Mouse (Mus musculus): ENCODE results near the gene Fuca1.

Fuca1 gene

DNA sequence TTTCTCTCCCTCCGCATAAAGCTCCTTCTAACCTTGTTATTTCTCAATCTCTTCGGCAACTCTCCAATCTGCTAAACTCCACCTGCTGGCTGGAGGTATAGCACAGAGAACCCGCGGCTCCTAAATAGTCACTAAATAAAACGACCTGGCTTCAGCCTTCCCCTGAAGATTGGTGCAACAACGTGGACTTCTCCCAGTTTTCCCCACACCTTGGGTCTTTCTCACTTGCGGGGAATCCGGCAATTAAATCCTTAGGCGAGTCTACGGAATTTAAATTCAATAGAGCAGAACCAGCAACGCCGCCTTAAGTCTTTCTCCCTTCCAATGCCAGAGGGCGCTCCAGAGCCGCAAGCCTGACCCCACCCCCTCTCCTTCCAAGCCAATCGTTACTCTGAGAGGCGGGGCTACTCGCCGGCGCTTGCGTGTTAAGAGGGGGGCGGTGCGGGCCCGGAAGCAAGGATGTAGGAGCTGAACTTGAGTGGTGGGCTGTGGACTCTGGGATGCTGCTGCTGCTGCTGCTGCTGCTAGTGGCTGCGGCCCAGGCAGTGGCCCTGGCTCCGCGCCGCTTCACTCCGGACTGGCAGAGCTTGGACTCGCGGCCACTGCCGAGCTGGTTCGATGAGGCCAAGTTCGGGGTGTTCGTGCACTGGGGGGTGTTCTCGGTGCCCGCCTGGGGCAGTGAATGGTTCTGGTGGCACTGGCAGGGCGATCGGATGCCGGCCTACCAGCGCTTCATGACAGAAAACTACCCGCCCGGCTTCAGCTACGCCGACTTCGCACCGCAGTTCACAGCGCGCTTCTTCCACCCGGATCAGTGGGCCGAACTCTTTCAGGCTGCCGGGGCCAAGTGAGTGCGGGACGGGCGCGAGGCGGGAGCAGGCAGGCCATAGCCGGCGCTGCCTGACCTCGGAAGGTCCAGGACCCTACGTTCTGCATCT, at the start of gene Fuca1:
Gene Fuca1 (plus strand): TSS at position 432 of the 938 bp plus-strand sequence.
- in situ Hi-C loops (cut with MboI) = no loop called here

DNA sequence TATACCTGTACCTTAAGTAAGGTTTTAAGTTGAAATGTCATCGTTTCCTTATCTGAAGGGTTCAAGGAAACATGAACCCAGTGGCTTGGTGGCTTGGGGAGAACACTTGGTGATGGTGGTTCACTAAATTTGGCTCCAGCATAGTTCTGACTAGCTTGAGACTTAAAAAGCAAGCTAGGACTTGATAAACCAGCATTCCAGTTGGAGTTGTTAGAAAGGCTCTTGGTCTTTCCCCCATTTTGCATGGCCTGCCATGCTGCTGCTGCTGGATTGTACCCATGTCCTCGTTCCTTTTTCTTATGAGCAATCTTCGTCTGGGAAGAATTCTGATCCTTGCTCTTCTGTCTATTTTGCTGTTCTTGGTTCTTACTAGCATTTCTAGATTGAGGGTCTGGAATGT, 48.5 kb upstream of the Fuca1 start:
- in situ Hi-C loops (cut with MboI) = no loop called here

DNA sequence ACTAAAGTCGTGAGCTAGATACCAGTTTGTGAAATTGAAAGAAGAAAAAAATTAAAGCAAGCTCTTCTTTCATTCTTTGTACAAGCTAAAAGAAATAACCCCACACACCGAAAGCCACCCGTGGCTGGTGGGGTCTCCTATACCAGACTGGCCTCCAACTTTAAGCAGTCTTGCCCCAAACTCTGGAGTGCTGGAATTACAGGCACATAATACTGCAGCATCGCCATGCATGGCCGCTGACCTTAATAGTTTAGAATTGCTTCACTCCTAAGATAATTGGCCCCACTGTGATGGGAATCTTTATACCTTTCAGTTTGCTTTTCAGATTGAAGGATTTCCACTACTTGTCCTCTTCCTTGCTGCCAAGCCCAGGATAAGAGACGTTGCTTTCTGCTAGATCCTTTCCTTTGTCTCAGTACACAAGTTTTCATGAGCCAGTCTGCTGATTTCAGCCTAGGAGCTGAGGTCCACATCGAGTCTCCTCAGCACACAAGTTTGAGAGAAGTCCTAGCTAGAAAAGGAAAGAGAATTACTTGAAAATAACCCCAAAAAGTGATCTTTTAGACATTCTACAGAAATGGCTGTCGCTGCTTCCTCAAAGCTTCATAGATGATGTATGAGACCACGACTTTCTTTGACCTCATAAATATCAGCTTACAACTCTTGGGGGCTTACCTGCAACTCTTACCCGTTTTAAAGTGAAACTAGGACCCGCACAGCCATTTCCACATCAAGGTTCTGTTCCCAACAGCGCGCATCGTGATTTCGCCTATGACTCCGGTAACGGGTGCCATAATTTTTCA, 47.7 kb upstream of the Fuca1 start:
- in situ Hi-C loops (cut with MboI) = no loop called here

DNA sequence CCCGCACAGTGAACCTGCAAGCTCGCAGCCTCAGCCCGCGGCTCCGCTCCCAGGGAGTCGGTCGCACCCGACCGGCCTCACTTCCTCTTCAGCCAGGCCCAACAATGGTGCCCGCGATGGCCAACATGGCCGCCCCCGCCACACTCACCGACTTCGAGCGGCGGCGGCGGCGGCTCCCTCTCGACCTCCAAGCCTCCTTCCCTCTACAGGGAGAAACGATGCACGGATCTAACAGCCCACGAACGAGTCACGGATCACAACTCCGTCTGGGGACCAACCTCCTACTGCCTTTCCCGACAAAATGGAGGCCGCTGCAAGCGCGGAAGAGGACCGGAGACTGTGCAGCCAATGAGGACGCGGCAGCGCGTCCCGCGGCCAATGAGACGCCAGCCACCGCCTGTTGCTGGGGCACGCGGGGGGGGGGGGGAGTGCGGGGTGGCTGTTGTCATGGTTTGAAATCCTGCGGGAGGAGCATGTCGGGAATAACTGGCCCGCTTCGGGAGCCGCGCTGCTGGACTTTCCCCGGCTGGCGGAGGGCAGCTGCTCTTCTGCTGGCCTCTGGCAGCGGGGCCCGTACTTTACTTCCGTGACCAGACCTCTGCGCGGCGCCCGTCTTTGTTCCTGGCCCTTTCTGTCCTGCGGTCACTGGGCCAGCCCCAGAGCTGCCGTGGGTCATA, 46.9 kb upstream of the Fuca1 start, which contains the start of gene Pnrc2:
Gene Pnrc2 (minus strand): TSS at position 325 of the 677 bp plus-strand sequence.
- in situ Hi-C loops (cut with MboI) = no loop called here

DNA sequence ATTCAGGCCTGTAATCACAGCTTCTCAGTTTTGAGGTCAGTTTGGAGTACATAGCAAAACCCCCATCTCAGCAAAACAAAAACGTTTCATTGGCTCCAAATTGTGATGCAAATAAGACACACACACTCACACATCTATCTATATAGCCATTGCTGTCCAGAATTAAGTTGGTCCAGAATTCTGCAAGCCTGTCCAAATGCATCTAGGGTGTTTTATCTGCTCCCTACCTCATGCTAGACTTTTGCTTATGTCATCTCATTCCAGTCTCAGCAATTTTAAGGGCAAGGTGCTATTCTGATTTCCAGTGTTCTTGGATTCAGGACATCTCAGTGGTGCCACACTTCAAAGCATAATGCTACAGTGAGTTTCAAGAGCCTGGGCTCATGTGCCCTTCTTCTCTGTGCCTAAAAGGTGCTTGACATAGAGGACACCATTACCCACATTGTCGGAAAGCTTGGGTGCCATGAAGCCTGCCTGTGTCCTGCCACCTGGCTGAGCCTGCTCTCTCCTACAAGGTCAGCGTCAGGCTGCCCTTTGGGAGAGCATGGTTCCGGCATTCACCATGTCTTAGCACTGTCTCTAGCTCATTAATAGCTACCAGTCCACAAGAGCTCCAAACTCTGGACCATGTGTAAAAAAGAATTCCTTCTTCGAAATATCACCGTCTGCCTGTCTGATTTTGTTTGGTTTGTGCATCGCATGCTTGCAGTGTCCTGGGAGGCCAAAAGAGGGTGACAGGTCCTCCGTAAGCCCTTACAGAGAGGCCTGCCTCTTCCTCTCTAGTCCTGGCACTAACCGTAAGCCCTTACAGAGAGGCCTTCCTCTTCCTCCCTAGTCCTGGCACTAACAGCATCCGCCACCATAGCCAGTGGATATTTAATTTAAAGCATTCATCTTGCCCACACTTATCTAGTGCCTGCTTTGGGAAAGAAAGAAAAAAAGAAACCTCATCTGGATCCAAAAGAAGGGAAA, 45.7 kb upstream of the Fuca1 start:
- in situ Hi-C loops (cut with MboI) = no loop called here

DNA sequence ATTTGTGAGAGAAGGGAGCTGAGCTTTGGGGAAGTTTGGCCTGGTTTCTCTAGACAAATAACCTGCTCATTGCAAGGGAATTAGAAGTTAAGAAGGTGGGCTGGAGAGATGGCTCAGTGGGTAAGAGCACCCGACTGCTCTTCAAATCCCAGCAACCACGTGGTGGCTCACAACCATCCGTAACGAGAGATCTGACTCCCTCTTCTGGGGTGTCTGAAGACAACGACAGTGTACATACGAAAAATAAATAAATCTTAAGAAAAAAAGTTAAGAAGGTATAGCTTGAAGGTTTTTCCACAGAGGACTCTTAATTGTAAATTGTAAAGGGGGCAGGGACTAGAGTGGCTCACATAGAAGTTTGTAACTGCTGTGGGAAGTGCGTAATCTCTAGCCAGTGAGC, 45.0 kb upstream of the Fuca1 start:
- in situ Hi-C loops (cut with MboI) = no loop called here

DNA sequence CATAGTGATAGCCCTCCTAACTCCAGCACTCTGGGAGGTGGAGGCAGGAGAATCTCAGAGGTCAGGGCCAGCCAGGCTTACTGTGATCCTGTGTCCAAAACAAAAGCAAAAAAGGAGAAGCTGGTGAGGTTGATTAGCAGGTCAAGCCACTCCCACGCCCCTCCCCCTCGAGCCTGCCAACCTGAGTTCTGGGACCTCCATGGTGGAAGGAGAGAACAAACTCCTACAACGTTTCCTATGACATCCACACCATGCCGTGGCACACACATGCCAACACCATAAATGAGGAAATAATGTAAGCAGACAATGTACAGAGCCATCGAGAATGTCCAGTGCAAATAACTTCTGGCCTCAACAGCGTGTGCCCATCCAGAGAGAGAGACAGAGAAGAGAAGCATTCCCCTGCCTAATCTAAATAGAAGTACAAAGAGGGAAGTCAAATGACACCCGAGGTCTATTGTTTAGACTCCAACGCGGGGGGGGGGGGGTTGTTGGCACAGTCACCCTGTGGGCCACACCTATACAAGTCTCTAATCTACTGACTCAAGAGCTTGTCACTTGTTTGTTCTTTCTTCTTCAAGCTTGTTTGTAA, 44.4 kb upstream of the Fuca1 start:
- in situ Hi-C loops (cut with MboI) = no loop called here

DNA sequence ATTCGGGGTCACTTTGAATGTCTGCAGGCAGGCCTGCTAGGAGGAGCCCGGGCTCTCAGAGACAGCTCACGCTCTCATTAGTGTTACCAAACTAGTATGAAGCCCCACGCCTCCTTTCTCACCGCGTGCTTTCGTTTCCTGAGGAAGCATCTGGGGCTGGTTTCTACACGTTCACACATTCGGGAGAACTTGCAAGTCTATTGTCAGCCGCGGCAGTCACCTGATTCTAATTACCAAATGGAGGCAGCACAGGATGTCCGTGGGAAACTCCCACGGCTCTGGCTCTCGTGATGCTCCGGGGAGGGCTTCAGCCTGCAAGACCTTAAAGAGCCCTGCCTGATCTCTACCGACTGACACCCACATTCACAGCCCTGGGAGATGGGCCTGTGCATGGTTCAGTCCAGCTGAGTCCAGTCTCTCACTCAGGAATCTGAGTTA, 43.9 kb upstream of the Fuca1 start:
- in situ Hi-C loops (cut with MboI) = no loop called here

DNA sequence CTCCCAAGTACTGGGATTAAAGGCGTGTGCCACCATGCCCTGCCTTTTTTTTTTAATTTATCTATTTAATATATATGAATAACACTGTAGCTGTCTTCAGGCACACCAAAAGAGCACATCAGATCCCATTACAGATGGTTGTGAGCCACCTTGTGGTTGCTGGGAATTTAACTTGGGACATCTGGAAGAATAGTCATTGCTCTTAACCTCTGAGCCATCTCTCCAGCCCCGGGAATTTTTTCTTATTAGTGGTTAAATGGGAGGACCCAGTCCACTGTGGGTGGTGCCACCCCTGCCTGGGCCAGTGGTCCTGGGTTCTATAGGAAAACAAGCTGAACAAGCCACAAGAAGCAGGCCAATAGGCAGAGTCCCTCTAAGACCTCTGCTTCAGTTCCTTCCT, 42.8 kb upstream of the Fuca1 start:
- in situ Hi-C loops (cut with MboI) = no loop called here

DNA sequence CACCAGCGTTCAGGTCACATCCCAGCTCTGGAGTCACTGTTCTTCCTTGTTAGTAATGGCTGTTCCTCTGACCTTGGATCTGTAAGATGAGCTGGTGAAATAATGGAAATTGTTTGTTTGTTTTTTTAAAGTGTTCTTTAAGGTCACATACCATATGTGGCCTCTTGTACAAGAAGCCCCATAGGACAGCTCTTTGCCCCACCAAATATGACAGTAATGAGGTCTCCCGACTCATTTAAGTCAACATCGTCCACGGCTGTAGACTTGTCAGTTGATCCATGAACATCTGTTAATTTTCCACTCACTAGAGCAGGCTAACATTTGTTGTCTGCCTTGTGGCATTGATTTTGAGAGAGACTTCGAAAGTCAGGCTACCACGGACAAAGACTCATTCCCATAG, 41.5 kb upstream of the Fuca1 start:
- in situ Hi-C loops (cut with MboI) = no loop called here

DNA sequence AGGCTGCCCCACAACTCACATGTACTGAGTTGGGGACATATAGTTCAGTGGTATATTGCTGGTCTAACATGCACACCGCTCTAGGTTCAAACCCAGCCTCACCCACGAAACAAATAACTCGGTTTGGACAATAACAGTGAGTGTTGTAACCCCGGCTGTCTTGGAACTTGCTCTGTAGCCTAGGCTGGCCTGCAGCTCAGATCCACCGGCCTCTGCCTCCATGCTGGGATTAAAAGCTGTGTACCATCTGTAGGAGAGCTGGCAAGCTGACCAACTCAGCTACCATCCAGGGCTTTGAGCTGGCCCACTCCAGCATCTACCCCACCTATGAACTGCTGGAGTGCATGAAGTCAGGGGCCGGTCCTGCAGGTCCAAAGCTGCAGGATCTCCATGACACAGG, 40.5 kb upstream of the Fuca1 start:
- in situ Hi-C loops (cut with MboI) = no loop called here

DNA sequence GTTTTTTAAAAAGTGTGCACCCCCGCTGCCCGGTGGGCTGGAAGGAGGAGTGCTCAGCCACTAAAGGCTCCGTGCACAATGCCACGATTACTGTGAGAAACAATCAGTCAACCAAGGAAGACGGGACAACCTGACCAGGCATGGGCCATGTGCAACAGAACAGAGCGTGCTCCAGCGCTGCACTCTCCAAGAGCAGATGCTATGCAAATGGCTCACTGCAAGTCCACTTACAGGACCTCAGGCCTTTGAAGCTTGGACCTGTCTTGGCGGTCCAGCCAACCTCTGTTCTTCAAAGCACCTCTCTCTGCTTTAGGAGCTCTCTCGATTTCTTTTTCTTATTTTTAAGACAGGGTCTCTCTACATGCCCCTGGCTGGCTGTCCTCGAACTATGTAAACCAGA, 40.0 kb upstream of the Fuca1 start:
- in situ Hi-C loops (cut with MboI) = no loop called here

DNA sequence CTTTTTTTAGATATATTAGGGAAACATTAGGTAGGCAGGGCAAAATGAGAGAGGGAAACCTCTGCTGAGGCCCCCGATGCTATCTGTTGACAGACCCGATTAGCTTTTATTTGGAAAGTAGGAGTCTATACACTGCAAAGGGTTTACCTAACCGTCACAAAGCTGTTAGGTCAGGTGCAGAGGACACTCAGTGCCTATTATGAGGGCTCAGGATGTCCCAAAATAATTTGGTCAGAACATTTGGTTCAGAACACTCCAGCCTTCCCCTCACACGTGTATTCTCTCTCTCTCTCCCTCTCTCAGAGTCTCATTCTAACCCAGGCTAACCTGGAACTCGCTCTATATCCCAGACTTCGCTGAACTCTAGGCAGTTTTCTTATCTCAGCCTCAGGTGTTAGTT, 38.5 kb upstream of the Fuca1 start:
- in situ Hi-C loops (cut with MboI) = no loop called here

DNA sequence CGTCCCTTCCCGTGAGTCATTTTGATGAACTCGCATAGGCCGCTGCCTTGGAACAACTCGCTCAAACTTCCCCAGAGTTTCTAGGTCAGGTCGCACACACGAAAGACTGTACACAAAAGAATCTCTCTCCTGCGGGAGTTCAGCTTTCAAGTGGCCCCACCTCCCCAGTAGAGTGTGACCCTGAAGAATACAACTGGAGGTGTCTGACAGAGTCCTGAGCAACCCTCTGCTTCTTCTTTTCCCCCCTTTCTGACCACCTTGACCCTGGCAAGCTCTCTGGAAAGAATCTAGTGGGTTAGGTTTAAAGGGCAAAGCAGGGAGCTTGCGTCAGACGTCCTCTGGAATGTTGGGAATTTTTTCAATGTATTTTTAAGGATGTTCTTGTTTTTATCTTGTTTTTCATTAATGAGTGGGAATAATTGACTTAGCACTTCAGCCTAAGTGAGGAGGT, 37.1 kb upstream of the Fuca1 start:
- in situ Hi-C loops (cut with MboI) = no loop called here

DNA sequence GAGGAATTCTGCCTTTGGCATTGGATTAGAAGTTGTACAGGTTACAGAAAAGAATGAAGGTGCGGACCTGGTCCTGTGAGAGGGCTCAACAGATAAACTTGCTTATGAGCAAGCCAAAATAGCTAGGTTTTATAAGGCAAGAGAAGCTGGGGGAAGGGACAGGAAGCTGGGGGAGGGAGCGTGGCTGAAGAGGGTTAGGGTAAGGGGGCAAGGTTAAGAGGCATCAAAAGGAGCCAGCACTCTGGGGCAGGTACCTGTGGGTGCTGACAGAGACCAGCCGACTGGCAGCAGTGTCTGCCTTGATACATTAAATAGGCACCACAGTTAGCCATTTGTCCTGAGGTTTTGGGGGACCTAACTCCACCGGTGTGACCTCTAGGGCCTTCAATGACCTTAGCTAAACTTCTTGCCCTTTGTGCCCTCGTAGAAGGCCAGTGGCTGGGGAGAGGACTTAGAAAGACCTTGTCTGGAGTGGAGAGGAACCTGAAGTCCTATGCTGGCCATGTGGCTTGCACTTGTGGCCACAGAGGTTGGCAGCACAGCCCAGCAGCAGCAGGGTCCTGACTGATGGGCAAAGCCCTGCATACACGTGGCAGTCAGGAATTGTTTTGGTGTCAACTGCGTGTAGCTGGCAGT, 36.5 kb upstream of the Fuca1 start:
- in situ Hi-C loops (cut with MboI) = no loop called here

DNA sequence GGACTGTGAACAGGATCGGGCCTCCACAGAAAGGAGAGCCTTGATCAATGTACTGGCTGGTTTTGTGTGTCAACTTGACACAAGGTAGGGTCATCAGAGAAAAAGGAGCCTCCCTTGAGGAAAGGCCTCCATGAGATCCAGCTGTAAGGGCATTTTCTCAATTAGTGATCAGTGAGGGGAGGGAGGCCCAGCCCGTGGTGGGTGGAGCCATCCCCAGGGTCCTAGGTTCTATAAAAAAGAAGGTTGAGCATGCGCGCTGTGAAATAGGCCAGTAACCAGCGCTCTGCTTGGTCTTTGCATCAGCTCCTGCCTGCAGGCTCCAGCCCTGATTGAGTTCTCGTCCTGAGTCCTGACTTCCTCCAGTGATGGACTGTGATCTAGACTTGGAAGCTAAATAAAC, 36.0 kb upstream of the Fuca1 start:
- in situ Hi-C loops (cut with MboI) = no loop called here

DNA sequence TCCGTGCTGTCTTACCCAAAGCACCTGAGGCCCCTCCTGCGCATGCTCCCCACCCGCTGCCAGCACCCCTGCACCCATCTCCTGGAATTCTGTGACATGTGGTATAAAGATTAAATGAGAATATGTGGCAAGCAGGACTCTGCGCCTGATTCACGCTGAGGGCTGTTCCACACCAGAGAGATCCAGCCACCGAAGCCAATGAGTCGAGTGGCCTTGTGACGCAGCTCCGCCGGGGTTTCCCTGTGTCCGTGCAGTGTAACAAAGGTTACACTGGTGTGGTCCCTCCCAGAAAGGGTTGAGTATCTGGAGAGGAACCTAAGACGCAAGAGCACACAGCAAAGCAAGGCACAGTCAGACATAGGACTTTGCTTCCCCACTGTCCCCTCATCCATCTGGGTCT, 34.9 kb upstream of the Fuca1 start:
- in situ Hi-C loops (cut with MboI) = no loop called here

DNA sequence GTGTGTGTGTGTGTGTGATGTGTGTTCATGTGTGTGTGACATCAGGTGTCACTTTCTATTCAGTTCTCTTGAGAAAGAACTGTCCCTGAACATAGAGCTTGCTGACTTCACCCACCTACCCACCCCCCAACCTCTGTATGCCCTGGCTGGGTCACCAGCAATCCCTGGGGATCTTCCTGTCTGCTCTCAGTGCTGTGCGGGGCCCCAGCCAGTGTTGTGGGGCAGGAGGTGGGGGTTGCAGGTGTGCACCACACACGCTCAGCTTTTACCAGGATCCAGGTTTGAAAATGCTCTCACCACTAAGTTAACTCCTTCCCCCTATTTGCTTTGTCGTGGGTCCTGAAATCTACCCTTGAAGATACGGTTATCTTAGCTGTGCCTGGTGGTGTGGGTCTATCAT, 34.4 kb upstream of the Fuca1 start:
- in situ Hi-C loops (cut with MboI) = no loop called here

DNA sequence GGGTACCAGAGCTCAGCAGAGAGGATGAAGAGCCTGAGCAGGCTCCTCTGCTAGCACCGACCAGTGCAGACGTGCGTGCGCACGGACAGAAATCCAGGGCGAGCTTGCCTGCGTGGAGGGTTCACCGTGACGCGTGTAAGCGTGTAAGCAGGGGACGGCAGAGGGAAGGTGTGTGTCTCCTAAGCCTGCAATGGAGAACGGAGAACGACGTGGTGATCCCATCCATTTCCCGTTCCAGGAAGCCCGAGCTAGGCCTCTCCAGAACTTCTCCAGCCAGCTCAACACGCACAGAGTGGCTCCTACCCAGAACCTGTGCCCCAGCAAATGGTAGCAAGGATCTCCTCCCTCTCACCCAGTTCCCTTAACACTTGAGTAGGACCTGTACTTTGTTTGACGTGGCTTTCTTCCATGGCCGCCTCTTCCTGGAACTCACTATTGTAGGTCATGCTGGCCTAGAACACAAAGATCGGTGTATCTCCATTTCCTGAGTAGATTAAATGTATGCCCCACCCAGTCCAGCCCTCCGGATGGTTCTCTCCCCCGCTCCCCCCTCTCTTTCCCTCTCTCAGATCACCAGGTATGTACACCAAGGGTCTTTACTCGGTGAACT, 32.0 kb upstream of the Fuca1 start:
- in situ Hi-C loops (cut with MboI) = no loop called here

All from mature B cell (primary cell).